Mouse (Mus musculus) midbrain, embryonic 16.5 days (tissue): ENCODE results near the gene Gm8113. TPM values are rescaled to one million over a fixed set of nuclear protein-coding genes. Genes with fewer than 3 reads are reported as not detected.
"Not testable (repeated sequence)": the region's sequence is repeated elsewhere in the genome, so short reads cannot be mapped to it uniquely, and the experiment has no call there.

Experiments used
- ATAC-seq: fragments of 200-750 bp; cut with Nextera tagmentation; 2 replicates; pipeline ENCODE4 v1.8.0; 2017; ENCODE audit warnings: moderate TSS enrichment
- H3K27ac ChIP-seq: fragments of 300-500 bp; sonication (generic); 2 replicates; pipeline ENCODE4 v1.5.1; 2014; ENCODE audit warnings: mild to moderate bottlenecking, low read length, mixed read lengths
- H3K27me3 ChIP-seq: fragments of 300-500 bp; sonication (generic); 2 replicates; pipeline ENCODE4 v1.6.1; 2014; ENCODE audit warnings: low read depth, low read length, mixed read lengths; ENCODE audit not compliant: control insufficient read depth, insufficient read depth
- H3K36me3 ChIP-seq: fragments of 300-500 bp; sonication (generic); 2 replicates; pipeline ENCODE4 v1.6.1; 2014; ENCODE audit warnings: mild to moderate bottlenecking, low read length, moderate library complexity, mixed read lengths; ENCODE audit not compliant: control insufficient read depth, insufficient read depth
- H3K4me1 ChIP-seq: fragments of 300-500 bp; sonication (generic); 2 replicates; pipeline ENCODE4 v1.6.1; 2014; ENCODE audit warnings: mild to moderate bottlenecking, low read length, mixed read lengths; ENCODE audit not compliant: control insufficient read depth, insufficient read depth
- H3K4me2 ChIP-seq: fragments of 300-500 bp; sonication (generic); 2 replicates; pipeline ENCODE4 v1.6.1; 2014; ENCODE audit warnings: mild to moderate bottlenecking, low read length, mixed read lengths
- H3K4me3 ChIP-seq: fragments of 300-500 bp; sonication (generic); 2 replicates; pipeline ENCODE4 v1.5.1; 2014; ENCODE audit warnings: low read depth, mild to moderate bottlenecking, low read length, moderate library complexity, mixed read lengths
- H3K9ac ChIP-seq: fragments of 300-500 bp; sonication (generic); 2 replicates; pipeline ENCODE4 v1.6.1; 2014; ENCODE audit warnings: low read depth, low read length, mixed read lengths
- H3K9me3 ChIP-seq: fragments of 300-500 bp; sonication (generic); replicated peaks from 2 replicates; pipeline ENCODE4 v1.6.1; 2014; ENCODE audit warnings: mild to moderate bottlenecking, low read length, mixed read lengths; ENCODE audit not compliant: control insufficient read depth, poor library complexity, severe bottlenecking
- WGBS: fragments of 180-500 bp; shearing (Covaris S2); extraction: QIAGEN DNeasy Blood & Tissue Kit; methylation state at CpG from one replicate; pipeline ENCODE4 v1.1.7; 2014; 5-methylcytosine and 5-hydroxymethylcytosine counted together
- polyA plus RNA-seq: library from polyadenylated mRNA; unstranded; fragments of >200 nt; fragmentation: Nextera tagmentation; extraction: Ambion mirVana; gene quantifications from 2 replicates; pipeline ENCODE4 v1.2.1, GENCODE M21; 2015

Gene Gm8113
- polyA plus RNA-seq, 1 experiment from 2014 or later: 4.1 TPM

DNA sequence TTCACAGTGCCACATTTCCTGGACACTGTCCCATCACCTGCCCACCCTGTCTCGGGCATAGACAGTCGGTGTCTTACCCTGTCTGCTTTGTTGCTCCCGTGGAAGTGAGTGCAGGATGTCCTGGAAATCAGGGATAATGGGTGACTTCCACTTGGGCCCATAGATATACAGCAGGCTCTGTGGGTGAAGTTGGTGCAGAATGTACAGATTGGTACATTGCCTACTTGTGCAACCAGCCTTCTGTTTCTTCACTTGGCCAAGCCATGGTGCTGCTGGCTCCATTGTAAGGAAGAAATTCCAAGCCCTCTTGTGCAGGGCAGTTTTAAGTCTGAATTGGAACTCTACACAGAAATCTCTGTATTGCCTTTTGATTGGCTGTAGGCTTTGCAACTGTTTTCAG, 1.7 kb upstream of the Gm8113 start, which contains the start of gene Ear10:
TSS of gene Ear10 (minus strand) at position 101 of the 400 bp plus-strand sequence.
- WGBS: 87% methylated on average over 3 of the region's 3 CpGs
- H3K9me3 ChIP-seq, H3K27ac ChIP-seq, H3K4me1 ChIP-seq, H3K9ac ChIP-seq, H3K4me3 ChIP-seq, H3K36me3 ChIP-seq, ATAC-seq, H3K27me3 ChIP-seq, H3K4me2 ChIP-seq: not testable (repeated sequence)

DNA sequence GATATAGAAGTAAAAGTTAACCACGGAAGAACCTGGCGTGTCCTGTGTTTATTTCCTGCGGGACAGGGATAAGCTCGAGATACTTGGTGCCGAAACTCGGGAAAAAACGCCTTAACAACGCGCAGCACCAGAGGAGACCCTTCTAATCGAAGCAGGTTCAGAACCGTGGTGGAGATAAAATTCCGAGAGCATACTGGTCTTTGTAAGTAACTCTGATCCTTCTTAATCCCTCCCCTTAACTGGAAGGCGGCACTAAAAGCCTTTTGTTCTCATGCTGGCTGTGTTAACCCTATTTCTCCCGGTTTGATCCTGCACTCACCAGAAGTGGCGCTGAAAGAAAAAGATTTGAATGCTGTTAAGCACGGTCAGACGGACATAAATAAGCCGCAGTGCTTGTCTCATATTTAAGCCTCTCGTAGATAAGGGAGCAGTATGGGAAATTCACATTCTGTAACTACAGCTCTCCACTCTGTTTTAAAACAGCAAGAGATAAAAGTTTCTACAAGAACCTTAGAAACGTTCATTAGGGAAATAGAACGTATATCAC, 287 bp downstream of the Gm8113 start:
- H3K9ac ChIP-seq: peak overlapping the region; percentile 35; the same call in 1 of the 2 replicates
- H3K4me1 ChIP-seq, H3K9me3 ChIP-seq, H3K27me3 ChIP-seq, H3K36me3 ChIP-seq: not testable (repeated sequence)
- peak overlapping the region; percentile 48 for H3K4me3 ChIP-seq
- peak overlapping the region; percentile 69 for H3K27ac ChIP-seq
- peak overlapping the region; percentile 54 for H3K4me2 ChIP-seq
- ATAC-seq: peak; percentile 94
- 5% methylated on average over 21 of the region's 21 CpGs for WGBS

DNA sequence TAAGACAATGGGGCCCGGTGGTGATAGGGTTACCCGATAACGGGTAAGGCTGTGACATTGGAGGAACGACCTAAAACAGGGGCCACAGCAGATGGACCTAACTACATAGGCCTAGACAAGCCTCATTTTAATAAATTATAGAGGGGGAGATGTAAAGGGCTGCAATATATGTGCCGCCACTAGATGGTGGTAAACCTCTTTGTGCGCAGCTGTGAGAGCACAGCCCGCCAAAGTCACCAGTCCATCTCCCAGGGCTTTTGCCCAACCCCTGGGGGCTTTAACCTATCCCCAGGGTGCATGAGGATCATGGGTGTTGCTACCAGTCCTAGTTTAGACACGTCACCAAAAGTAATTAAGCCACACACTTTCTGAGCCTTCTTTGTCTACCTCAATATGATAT, 7.8 kb downstream of the Gm8113 start:
- not testable (repeated sequence) for H3K27me3 ChIP-seq, H3K9ac ChIP-seq, H3K27ac ChIP-seq, H3K4me3 ChIP-seq, ATAC-seq, H3K36me3 ChIP-seq, H3K4me2 ChIP-seq, H3K9me3 ChIP-seq, H3K4me1 ChIP-seq
- 15% methylated on average over 8 of the region's 8 CpGs for WGBS

DNA sequence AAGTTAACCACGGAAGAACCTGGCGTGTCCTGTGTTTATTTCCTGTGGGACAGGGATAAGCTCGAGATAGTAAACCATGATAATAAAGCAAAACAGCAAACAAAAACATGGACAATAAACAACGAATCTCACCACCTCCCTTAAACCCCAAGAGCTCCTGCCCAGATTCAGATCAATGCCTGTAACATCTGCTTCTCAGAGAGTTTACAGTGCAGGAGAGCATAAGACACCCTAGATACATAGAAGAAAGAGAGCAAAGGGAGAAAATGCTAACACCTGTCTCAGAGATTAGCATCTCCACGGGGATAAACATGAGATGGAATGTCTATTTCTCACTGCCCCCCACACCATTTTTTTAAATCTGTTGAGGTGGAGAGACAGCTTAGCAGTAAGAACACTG, 8.2 kb downstream of the Gm8113 start:
- not testable (repeated sequence) for H3K4me3 ChIP-seq, H3K4me2 ChIP-seq, H3K9ac ChIP-seq, H3K27me3 ChIP-seq, H3K27ac ChIP-seq, ATAC-seq, H3K9me3 ChIP-seq, H3K36me3 ChIP-seq, H3K4me1 ChIP-seq
- 49% methylated on average over 5 of the region's 5 CpGs for WGBS

DNA sequence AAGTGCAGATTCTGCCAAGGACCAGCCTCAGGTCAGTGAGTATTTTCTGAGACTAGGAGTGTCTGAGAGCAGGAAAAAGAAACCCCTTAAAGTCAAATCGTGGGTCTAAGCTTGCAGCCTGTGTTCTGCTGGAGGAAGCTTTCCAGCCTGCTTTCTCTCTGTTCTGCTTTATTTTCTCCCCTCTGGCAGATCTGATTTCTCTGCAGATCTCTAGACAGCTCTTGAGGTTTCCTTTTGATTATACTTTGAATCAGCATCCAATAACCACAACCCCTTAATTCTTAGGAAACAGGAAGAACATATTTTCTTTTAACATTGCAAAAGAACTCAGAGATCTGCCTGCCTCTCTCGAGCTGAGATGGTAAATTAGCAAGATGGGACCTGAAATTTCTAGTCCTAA, 28.2 kb downstream of the Gm8113 start:
- H3K9ac ChIP-seq, ATAC-seq, H3K36me3 ChIP-seq, H3K27ac ChIP-seq, H3K4me1 ChIP-seq, H3K4me3 ChIP-seq, H3K4me2 ChIP-seq, H3K9me3 ChIP-seq, H3K27me3 ChIP-seq: not testable (repeated sequence)
- 48% methylated on average over 2 of the region's 2 CpGs for WGBS

DNA sequence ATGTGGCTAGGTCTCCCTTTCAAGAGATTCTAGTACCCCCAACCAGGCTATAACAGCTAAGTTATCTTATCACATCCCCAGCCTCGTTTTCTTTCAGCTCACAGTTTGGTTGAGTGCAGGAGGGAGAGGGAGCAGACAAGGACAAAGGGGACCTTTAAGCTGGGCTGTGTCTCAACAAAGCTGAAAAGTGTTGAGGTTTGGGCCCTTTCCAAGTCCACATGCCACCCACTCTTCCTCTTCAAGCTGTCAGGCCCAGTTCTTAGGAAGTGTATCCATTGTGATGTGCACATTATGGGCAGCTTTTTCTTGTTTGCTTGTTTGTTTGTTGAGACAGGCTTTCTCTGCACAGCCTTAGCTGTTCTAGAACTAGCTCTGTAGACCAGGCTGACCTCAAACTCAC, 29.9 kb downstream of the Gm8113 start:
- H3K27ac ChIP-seq: not testable (repeated sequence)
- no CpG with 5 or more reads among the region's 1 CpGs for WGBS

DNA sequence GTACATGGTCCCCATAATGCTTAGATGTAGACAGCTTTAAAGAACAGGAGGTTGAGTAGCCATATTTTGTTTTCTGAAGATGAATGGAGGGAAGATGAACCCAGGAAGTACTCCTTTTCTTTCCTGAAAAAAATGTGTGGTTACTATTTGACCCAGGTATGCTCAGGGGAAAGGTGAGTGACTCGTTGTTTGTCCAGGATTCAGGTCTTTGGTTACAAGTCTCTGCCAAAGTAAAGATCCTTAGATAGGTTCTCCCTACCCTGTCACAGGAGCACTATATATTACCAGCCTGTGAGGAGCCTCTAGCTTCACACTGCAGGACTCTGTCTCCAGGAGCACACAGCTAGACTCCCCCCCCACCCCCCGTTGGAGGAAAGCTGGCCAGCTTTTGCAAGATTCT, 31.6 kb downstream of the Gm8113 start, which contains the start of gene Ang5:
TSS of gene Ang5 (plus strand) at position 301 of the 400 bp plus-strand sequence.
- no CpG with 5 or more reads among the region's 2 CpGs for WGBS
- H3K36me3 ChIP-seq, H3K27me3 ChIP-seq, H3K9ac ChIP-seq, H3K27ac ChIP-seq, H3K9me3 ChIP-seq, H3K4me1 ChIP-seq, H3K4me2 ChIP-seq, H3K4me3 ChIP-seq, ATAC-seq: not testable (repeated sequence)

More for the DNA sequence above, 29.9 kb downstream of the Gm8113 start:
- H3K4me3 ChIP-seq, H3K36me3 ChIP-seq, H3K27me3 ChIP-seq, H3K9ac ChIP-seq, H3K9me3 ChIP-seq, H3K4me2 ChIP-seq, H3K4me1 ChIP-seq, ATAC-seq: not testable (repeated sequence)

Other genes with a start within 250 kb of the Gm8113 start
- not detected in 2 replicates for gene Gm8165, start 248.2 kb upstream of the Gm8113 start, polyA plus RNA-seq
- gene Gm7324, start 227.6 kb upstream of the Gm8113 start, polyA plus RNA-seq: 0.21 and 0.64 TPM in 2 replicates
- gene Gm16506, start 197.9 kb upstream of the Gm8113 start, polyA plus RNA-seq: not detected in 2 replicates
- not detected in 2 replicates for gene Gm6526, start 177.5 kb upstream of the Gm8113 start, polyA plus RNA-seq
- not detected in 2 replicates for gene Gm8180, start 140.6 kb upstream of the Gm8113 start, polyA plus RNA-seq
- gene Ear1, start 49.9 kb upstream of the Gm8113 start, polyA plus RNA-seq: not detected in 2 replicates
- not detected in 2 replicates for gene Ear10, start 1.8 kb upstream of the Gm8113 start, polyA plus RNA-seq
- not detected in 2 replicates for gene Ang5, start 31.7 kb downstream of the Gm8113 start, polyA plus RNA-seq
- not detected in 2 replicates for gene Ang6, start 76.9 kb downstream of the Gm8113 start, polyA plus RNA-seq
- gene Ear2, start 177.3 kb downstream of the Gm8113 start, polyA plus RNA-seq: not detected in 2 replicates
- gene Gm3327, start 198.5 kb downstream of the Gm8113 start, polyA plus RNA-seq: not detected in 2 replicates